Mouse (Mus musculus) ES-E14 (cell line): ENCODE measurements around the gene Zfp493.

Experiments
- CHD2 ChIP-seq: IDR thresholded peaks from 2 replicates; pipeline ENCODE4 v1.6.1; 2014; ENCODE audit warnings: mild to moderate bottlenecking, low read depth, low read length, inconsistent platforms
- HCFC1 ChIP-seq: IDR thresholded peaks from 2 replicates; pipeline ENCODE4 v1.6.1; 2012; ENCODE audit warnings: low read length, inconsistent platforms, borderline replicate concordance; ENCODE audit not compliant: insufficient read depth
- MAFK ChIP-seq: IDR thresholded peaks from 2 replicates; pipeline ENCODE4 v1.6.1; 2014; ENCODE audit warnings: mild to moderate bottlenecking, low read depth, low read length, inconsistent platforms; ENCODE audit not compliant: insufficient read depth
- ZC3H11A ChIP-seq: IDR thresholded peaks from 2 replicates; pipeline ENCODE4 v1.6.1; 2012; ENCODE audit warnings: low read depth, mild to moderate bottlenecking, inconsistent platforms, low read length, borderline replicate concordance
- ZNF384 ChIP-seq: IDR thresholded peaks from 2 replicates; pipeline ENCODE4 v1.6.1; 2012; ENCODE audit warnings: low read depth, low read length, inconsistent platforms

- TF ChIP-seq CHD2 (no peak), MAFK (no peak), ZC3H11A (no peak), HCFC1 (no peak), ZNF384 (no peak)
Measured at GRCm38 (mm10) chr13:67755761-67756160, 23.7 kb upstream of the Zfp493 start.
